Mouse (Mus musculus) small intestine, adult 2 months (tissue): ENCODE measurements around the gene Ing3. TPM values are rescaled to one million over a fixed set of nuclear protein-coding genes. Genes with fewer than 3 reads are reported as not detected.

Source experiments
- H3K27ac ChIP-seq: fragments of 200-500 bp; 2 replicates; pipeline ENCODE4 v1.5.1; 2012; ENCODE audit warnings: low read depth, low read length, control low read depth, inconsistent platforms; ENCODE audit not compliant: insufficient read depth
- H3K27me3 ChIP-seq: fragments of 200-500 bp; 2 replicates; pipeline ENCODE4 v1.6.1; 2012; ENCODE audit warnings: mild to moderate bottlenecking, moderate library complexity, low read length, inconsistent platforms; ENCODE audit not compliant: control insufficient read depth, insufficient read depth
- H3K36me3 ChIP-seq: fragments of 200-500 bp; 2 replicates; pipeline ENCODE4 v1.6.1; 2012; ENCODE audit warnings: mild to moderate bottlenecking, low read length, control low read depth, inconsistent platforms; ENCODE audit not compliant: control insufficient read depth, insufficient read depth
- H3K4me1 ChIP-seq: fragments of 200-500 bp; 2 replicates; pipeline ENCODE4 v1.6.1; 2012; ENCODE audit warnings: low read length, inconsistent platforms, mixed read lengths; ENCODE audit not compliant: control insufficient read depth, insufficient read depth, insufficient read length
- H3K4me3 ChIP-seq: fragments of 200-500 bp; 2 replicates; pipeline ENCODE4 v1.5.1; 2012; ENCODE audit warnings: low read depth, mild to moderate bottlenecking, control low read depth, inconsistent platforms, low read length, moderate library complexity
- CTCF ChIP-seq: fragments of 200-500 bp; IDR thresholded peaks from 2 replicates; pipeline ENCODE4 v1.5.1; 2012; ENCODE audit warnings: low read depth, mild to moderate bottlenecking, control low read depth, inconsistent platforms, low read length, moderate library complexity, mixed read lengths; ENCODE audit not compliant: insufficient replicate concordance, insufficient read length; ENCODE audit errors: extremely low read depth
- POLR2A ChIP-seq: fragments of 200-500 bp; IDR thresholded peaks from 2 replicates; pipeline ENCODE4 v1.6.1; 2012; ENCODE audit warnings: low read depth, mild to moderate bottlenecking, control low read depth, inconsistent platforms, low read length, moderate library complexity
- WGBS: fragments of 180-500 bp; shearing (Covaris S2); methylation state at CpG from one replicate; pipeline ENCODE4 v1.1.7; 2018; 5-methylcytosine and 5-hydroxymethylcytosine counted together
- polyA plus RNA-seq: library from polyadenylated mRNA; depleted of rRNA; stranded (reverse); fragments of >200 nt; gene quantifications from 2 replicates; pipeline ENCODE4 v1.2.3, GENCODE M21; 2012

The Ing3 gene
- polyA plus RNA-seq, 1 experiment, result 3.0 TPM

GRCm38 (mm10) chr6:21985732-21986540, 36.6 kb downstream of the Ing3 start, which contains the start of gene Cped1:
TSS of gene Cped1 (plus strand) at chr6:21985916.
- Histone ChIP-seq H3K4me1 (0 out of 2 replicates have a peak, but pooled peaks cover 2% of the 10 kb centered on the region), H3K4me3 (peak within 1 kb of the TSS; percentile 66), H3K27me3 (0 out of 2 replicates have a peak, but pooled peaks cover 6% of the 10 kb centered on the region), H3K36me3 (no peaks in the 10 kb centered on the region), H3K27ac (peak within 1 kb of the TSS; percentile 23)
- under 1% methylated on average over 38 of the region's 38 CpGs for WGBS
- no peak for TF ChIP-seq POLR2A
- TF ChIP-seq CTCF, result no peak

- no peak for TF ChIP-seq CTCF
- TF ChIP-seq POLR2A, result no peak
- 9% methylated on average over 24 of the region's 24 CpGs for WGBS
- H3K4me1 ChIP-seq, result 0 out of 2 replicates have a peak, but pooled peaks cover 2% of the 10 kb centered on the region
Observed at GRCm38 (mm10) chr6:21986660-21987331, 37.4 kb downstream of the Ing3 start.

DNA sequence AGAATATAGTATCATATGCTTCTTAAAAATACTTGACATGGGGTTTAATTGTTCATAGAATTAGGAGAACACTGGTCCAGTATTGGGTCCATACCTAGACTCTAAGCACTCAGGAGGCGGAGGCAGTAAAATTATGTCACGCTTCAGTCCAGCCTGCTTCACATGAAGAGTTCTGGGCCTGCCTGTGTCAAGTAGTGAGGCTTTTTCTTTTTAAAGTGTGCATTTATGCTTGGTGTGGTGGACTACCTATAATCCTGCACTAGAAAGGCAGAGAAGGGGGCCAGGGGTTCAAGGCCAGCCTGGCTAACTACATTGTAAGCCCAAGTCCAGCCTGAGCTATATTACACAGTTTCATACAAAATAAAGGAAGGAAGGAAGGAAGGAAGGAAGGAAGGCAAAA, 38.2 kb downstream of the Ing3 start:
- Histone ChIP-seq H3K4me3 (no peak overlapping the region), H3K27me3 (0 out of 2 replicates have a peak, but pooled peaks cover 6% of the 10 kb centered on the region), H3K4me1 (0 out of 2 replicates have a peak, but pooled peaks cover 2% of the 10 kb centered on the region), H3K36me3 (no peaks in the 10 kb centered on the region), H3K27ac (no peak overlapping the region)
- TF ChIP-seq POLR2A (no peak), CTCF (no peak)
- 81% methylated on average over 2 of the region's 2 CpGs for WGBS

More at GRCm38 (mm10) chr6:21986660-21987331, 37.4 kb downstream of the Ing3 start:
- H3K27ac ChIP-seq, result peak overlapping the region; percentile 23
- H3K36me3 ChIP-seq, result no peaks in the 10 kb centered on the region
- H3K27me3 ChIP-seq, result 0 out of 2 replicates have a peak, but pooled peaks cover 6% of the 10 kb centered on the region
- H3K4me3 ChIP-seq, result peak overlapping the region; percentile 66

DNA sequence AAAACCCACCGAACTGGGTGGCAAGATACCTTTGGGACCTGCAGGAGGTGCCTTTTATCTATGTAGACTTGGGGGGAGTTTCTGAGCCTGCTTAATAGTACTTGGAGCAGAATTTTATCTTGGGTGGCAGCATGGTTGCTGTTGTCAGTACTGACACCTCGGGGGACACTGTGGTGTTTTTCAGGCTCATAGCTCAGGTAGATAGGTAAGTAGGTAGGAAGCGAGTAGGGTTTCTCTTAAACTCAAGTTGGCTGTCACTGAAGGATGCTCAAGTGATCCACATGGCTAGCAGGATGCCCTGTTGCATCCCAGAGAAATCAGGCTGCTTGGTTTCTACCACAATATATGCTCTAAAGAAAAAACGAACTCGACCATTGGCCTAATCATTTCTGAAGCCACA, 38.9 kb downstream of the Ing3 start:
- Histone ChIP-seq H3K27ac (peak overlapping the region; percentile 28; the same call in 1 of the 2 replicates), H3K36me3 (no peaks in the 10 kb centered on the region), H3K4me3 (no peak overlapping the region), H3K4me1 (0 out of 2 replicates have a peak, but pooled peaks cover 2% of the 10 kb centered on the region), H3K27me3 (0 out of 2 replicates have a peak, but pooled peaks cover 6% of the 10 kb centered on the region)
- WGBS, result 83% methylated on average over 5 of the region's 5 CpGs
- TF ChIP-seq CTCF (no peak), POLR2A (no peak)

- Histone ChIP-seq H3K36me3 (no peaks in the 10 kb centered on the region), H3K4me3 (no peak overlapping the region), H3K27ac (no peak overlapping the region), H3K27me3 (0 out of 2 replicates have a peak, but pooled peaks cover 6% of the 10 kb centered on the region), H3K4me1 (0 out of 2 replicates have a peak, but pooled peaks cover 2% of the 10 kb centered on the region)
- WGBS, result 76% methylated on average over 4 of the region's 4 CpGs
- TF ChIP-seq POLR2A, result no peak
- no peak for TF ChIP-seq CTCF
Observed at GRCm38 (mm10) chr6:21989081-21989480, 39.7 kb downstream of the Ing3 start.

DNA sequence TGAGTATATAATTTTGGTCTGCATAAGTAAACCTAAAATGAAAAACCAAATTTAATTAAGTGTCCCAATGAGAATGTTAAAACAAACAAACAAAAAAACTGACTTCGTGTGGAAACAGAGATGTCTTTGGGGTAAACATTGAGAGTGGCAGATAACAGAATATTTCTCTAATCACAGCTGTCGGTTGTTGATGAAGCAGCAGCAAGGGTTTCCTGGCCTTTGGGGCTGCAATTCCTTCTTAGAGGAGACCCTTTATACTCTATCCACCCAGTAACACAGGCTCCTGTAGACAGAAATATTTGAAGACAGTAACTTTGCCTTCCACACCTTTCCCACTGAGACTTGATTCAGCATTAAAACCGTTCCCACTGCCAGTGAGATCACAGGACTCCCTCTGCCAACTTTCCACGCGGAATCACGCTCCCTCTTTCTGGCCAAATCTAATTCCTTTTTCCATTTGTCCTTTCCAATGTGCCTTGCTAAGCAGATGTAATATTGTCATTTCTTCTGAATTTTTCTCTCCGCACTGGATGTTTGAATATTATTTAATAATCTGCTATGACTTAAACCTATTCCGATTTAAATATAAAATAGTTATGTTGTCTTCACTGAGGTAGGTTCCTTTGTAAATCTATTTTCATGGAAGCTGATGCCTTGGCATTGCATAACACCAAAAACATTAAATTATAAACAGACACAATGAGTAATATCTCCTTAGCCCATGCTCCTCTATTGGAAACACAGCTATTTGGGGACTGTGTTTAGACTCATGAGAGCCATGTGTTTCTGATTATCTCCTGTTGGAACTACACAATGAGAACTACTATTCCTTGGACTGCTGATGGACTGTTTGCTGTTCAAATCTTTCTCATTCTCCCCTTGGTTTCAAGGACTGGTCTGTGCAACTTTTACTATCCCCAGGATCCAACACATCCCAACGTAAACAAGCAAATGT, 41.1 kb downstream of the Ing3 start:
- H3K27ac ChIP-seq, result peak overlapping the region; percentile 21; the same call in 1 of the 2 replicates
- no peaks in the 10 kb centered on the region for H3K36me3 ChIP-seq
- H3K27me3 ChIP-seq, result 0 out of 2 replicates have a peak, but pooled peaks cover 6% of the 10 kb centered on the region
- WGBS, result 72% methylated on average over 9 of the region's 9 CpGs
- H3K4me1 ChIP-seq, result 0 out of 2 replicates have a peak, but pooled peaks cover 2% of the 10 kb centered on the region
- H3K4me3 ChIP-seq, result no peak overlapping the region
- TF ChIP-seq POLR2A (no peak), CTCF (no peak)
